Mouse (Mus musculus) ES-E14 (cell line): ENCODE data around the gene Aldh1b1.

Experiments
- HCFC1 ChIP-seq: IDR thresholded peaks from 2 replicates; pipeline ENCODE4 v1.6.1; 2012; ENCODE audit warnings: low read length, inconsistent platforms, borderline replicate concordance; ENCODE audit not compliant: insufficient read depth
- MAFK ChIP-seq: IDR thresholded peaks from 2 replicates; pipeline ENCODE4 v1.6.1; 2014; ENCODE audit warnings: mild to moderate bottlenecking, low read depth, low read length, inconsistent platforms; ENCODE audit not compliant: insufficient read depth

DNA sequence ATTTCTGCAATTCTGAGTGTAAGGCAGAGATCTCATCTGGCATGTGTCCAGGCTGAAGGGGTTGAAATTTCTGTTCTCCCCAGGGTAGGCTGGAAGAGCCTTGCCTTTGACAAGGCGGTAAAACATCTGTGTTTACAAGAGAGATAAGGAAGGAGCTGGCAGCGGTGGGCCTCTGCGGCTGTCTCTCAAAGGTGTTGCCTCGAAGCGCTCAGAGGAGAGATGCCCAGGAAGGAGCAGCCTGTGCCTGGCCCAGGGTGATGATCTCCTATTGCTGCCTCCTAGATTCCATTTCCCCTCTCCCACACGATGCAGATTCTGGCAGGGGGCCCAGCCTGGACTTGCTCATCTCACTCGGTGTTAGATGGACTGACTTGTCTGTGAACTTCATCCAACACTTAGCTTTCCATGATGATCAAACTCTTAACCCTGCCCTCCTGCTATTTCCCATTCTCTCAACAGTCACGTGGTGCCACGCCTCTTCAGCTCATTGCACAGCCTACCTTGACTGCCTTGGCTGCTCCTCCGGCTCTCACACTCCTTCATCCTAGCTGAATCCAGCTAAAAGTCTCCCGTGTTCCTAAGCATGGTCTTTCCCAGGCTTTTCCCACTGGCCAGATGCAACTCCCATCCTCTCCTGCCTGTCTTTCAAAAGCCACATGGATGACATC, 30.8 kb upstream of the Aldh1b1 start:
- TF ChIP-seq HCFC1 (no peak), MAFK (no peak)
